Mouse (Mus musculus) bone marrow macrophage, adult 2 months (primary cell): ENCODE data around the gene Rab3b. TPM values are rescaled to one million over a fixed set of nuclear protein-coding genes. Genes with fewer than 3 reads are reported as not detected.

Experiments
- H3K27ac ChIP-seq: 2 replicates; pipeline ENCODE4 v1.5.1; 2012; ENCODE audit warnings: low read depth, low read length; ENCODE audit not compliant: insufficient read depth
- H3K4me1 ChIP-seq: 2 replicates; pipeline ENCODE4 v1.6.1; 2012; ENCODE audit warnings: low read length; ENCODE audit not compliant: control insufficient read depth, insufficient read depth
- H3K4me3 ChIP-seq: 2 replicates; pipeline ENCODE4 v1.5.1; 2012; ENCODE audit warnings: mild to moderate bottlenecking, low read length, moderate library complexity; ENCODE audit not compliant: insufficient read depth
- CTCF ChIP-seq: IDR thresholded peaks from 2 replicates; pipeline ENCODE4 v1.5.1; 2012; ENCODE audit warnings: low read depth, mild to moderate bottlenecking, low read length, moderate library complexity
- POLR2A ChIP-seq: IDR thresholded peaks from 2 replicates; pipeline ENCODE4 v1.6.1; 2012; ENCODE audit warnings: mild to moderate bottlenecking, low read depth, low read length, borderline replicate concordance
- polyA plus RNA-seq: library from polyadenylated mRNA; stranded (reverse); fragments of >200 nt; gene quantifications from 2 replicates; pipeline ENCODE4 v1.2.4, GENCODE M21; 2012; ENCODE audit not compliant: missing spikeins, insufficient read depth, insufficient read length

Gene Rab3b
- polyA plus RNA-seq, 1 experiment = not detected

- Histone ChIP-seq H3K4me1 (no peaks in the 10 kb centered on the region), H3K27ac (no peak overlapping the region), H3K4me3 (no peak overlapping the region)
- TF ChIP-seq POLR2A = no peak
- no peak for TF ChIP-seq CTCF
Measured at GRCm38 (mm10) chr4:108976458-108977071, 97.7 kb downstream of the Rab3b start.

GRCm38 (mm10) chr4:108986833-108987472 is 108.1 kb downstream of the Rab3b start:
- TF ChIP-seq CTCF (peak; percentile 21; the same call in 1 of the 2 replicates), POLR2A (0 out of 2 replicates have a peak, but pooled peaks have one; percentile 42)
- no peak overlapping the region for H3K27ac ChIP-seq
- no peak overlapping the region for H3K4me3 ChIP-seq
- peaks cover 2% of the 10 kb centered on the region; the same call in 1 of the 2 replicates for H3K4me1 ChIP-seq

- no peak for TF ChIP-seq CTCF
- no peak for TF ChIP-seq POLR2A
- Histone ChIP-seq H3K27ac (no peak overlapping the region), H3K4me1 (peaks cover 4% of the 10 kb centered on the region; the same call in 1 of the 2 replicates)
Measured at GRCm38 (mm10) chr4:108987473-108987842, 108.6 kb downstream of the Rab3b start.

DNA sequence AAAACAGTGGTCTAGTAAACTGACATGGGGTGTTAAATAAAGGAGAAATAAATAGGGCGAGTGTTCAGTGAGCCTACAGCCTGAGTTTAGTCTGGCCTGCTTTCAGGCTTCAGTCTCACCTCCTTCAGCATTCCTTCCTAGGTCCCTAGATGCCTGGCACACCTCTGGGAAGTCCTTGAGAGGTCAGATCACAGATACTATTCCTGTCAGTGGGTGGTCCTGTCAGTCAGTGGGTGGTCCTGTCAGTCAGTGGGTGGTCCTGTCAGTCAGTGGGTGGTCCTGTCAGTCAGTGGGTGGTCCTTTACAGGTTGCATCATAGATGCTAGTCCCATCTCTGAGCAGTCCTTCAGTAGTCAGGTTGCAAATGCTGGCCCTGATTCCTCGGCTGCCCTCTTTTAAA is 110.6 kb downstream of the Rab3b start:
- Histone ChIP-seq H3K4me1 (peaks cover 4% of the 10 kb centered on the region; the same call in 1 of the 2 replicates), H3K4me3 (no peak overlapping the region), H3K27ac (no peak overlapping the region)
- no peak for TF ChIP-seq CTCF
- TF ChIP-seq POLR2A = no peak

More at GRCm38 (mm10) chr4:108987473-108987842, 108.6 kb downstream of the Rab3b start:
- H3K4me3 ChIP-seq = no peak overlapping the region

DNA sequence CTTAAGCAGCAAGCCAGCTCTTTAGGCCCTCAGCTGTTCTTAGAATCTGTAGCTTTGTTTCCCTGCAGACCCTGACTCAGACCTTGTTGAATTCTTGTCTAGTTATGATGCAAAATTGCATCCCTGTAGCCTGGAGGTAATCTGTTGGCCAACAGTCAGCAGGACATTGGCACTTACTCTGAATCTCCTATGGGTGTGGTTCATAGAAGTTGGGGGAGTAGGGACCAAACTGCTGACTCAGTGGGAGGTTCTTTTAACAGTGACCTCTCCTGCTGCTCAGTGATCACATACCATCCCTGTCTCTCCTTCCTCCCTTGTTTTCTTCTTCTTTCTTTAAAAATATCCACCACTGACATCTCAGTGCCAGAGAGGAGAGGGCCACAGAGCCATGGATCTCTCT is 111.2 kb downstream of the Rab3b start:
- Histone ChIP-seq H3K4me3 (no peak overlapping the region), H3K4me1 (peaks cover 4% of the 10 kb centered on the region; the same call in 1 of the 2 replicates), H3K27ac (no peak overlapping the region)
- TF ChIP-seq POLR2A = no peak
- no peak for TF ChIP-seq CTCF

GRCm38 (mm10) chr4:108990571-108990970 is 111.7 kb downstream of the Rab3b start:
- Histone ChIP-seq H3K27ac (no peak overlapping the region), H3K4me3 (no peak overlapping the region)
- TF ChIP-seq POLR2A (no peak), CTCF (no peak)

GRCm38 (mm10) chr4:108991811-108992210 is 112.9 kb downstream of the Rab3b start:
- no peak overlapping the region for H3K4me3 ChIP-seq
- peaks cover 4% of the 10 kb centered on the region; the same call in 1 of the 2 replicates for H3K4me1 ChIP-seq
- TF ChIP-seq POLR2A = no peak
- TF ChIP-seq CTCF = no peak
- no peak overlapping the region for H3K27ac ChIP-seq

More at GRCm38 (mm10) chr4:108990571-108990970, 111.7 kb downstream of the Rab3b start:
- H3K4me1 ChIP-seq = peaks cover 4% of the 10 kb centered on the region; the same call in 1 of the 2 replicates

Other genes starting within 250 kb of the Rab3b start
- gene 3110021N24Rik, start 159.4 kb upstream of the Rab3b start, polyA plus RNA-seq = not detected in 2 replicates
- gene Zfyve9, start 98.3 kb upstream of the Rab3b start, polyA plus RNA-seq = 1.3 and 2.0 TPM in 2 replicates
- gene Btf3l4, start 45.4 kb upstream of the Rab3b start, polyA plus RNA-seq = 46.4 and 51.1 TPM in 2 replicates
- 62.4 and 68.9 TPM in 2 replicates for gene Txndc12, start 44.5 kb upstream of the Rab3b start, polyA plus RNA-seq
- 10.2 TPM in 2 replicates for gene Kti12, start 31.3 kb upstream of the Rab3b start, polyA plus RNA-seq
- not detected in 2 replicates for gene A730015C16Rik, start 30.4 kb upstream of the Rab3b start, polyA plus RNA-seq
- gene Nrd1, start 121.6 kb downstream of the Rab3b start, polyA plus RNA-seq = 117 and 130 TPM in 2 replicates